Mouse (Mus musculus) midbrain, embryonic 10.5 days (tissue): ENCODE results near the gene Slc20a1. TPM values are rescaled to one million over a fixed set of nuclear protein-coding genes. Genes with fewer than 3 reads are reported as not detected.

Source experiments
- DNase-seq: peaks from one replicate; pipeline ENCODE4 v3.0.0-alpha.2; 2017; ENCODE audit warnings: low spot score
- H3K27ac ChIP-seq: fragments of 300-500 bp; sonication (generic); replicated peaks from 2 replicates; pipeline ENCODE4 v1.5.1; 2016; ENCODE audit warnings: mild to moderate bottlenecking
- H3K27me3 ChIP-seq: fragments of 300-500 bp; sonication (generic); 2 replicates; pipeline ENCODE4 v1.6.1; 2016; ENCODE audit warnings: low read depth, mild to moderate bottlenecking; ENCODE audit not compliant: poor library complexity, severe bottlenecking
- H3K36me3 ChIP-seq: fragments of 300-500 bp; sonication (generic); 2 replicates; pipeline ENCODE4 v1.6.1; 2016; ENCODE audit warnings: mild to moderate bottlenecking, moderate library complexity
- H3K4me1 ChIP-seq: fragments of 300-500 bp; sonication (generic); 2 replicates; pipeline ENCODE4 v1.6.1; 2016
- H3K4me3 ChIP-seq: fragments of 300-500 bp; sonication (generic); 2 replicates; pipeline ENCODE4 v1.5.1; 2016; ENCODE audit warnings: mild to moderate bottlenecking, moderate library complexity
- H3K9me3 ChIP-seq: fragments of 300-500 bp; sonication (generic); replicated peaks from 2 replicates; pipeline ENCODE4 v1.6.1; 2016; ENCODE audit warnings: mild to moderate bottlenecking
- WGBS: fragments of 180-500 bp; shearing (Covaris S2); methylation state at CpG from one replicate; pipeline ENCODE4 v1.1.7; 2016; 5-methylcytosine and 5-hydroxymethylcytosine counted together
- polyA plus RNA-seq: library from polyadenylated mRNA; unstranded; fragments of >200 nt; fragmentation: Nextera tagmentation; extraction: Ambion mirVana; gene quantifications from 2 replicates; pipeline ENCODE4 v1.2.1, GENCODE M21; 2016

Slc20a1 gene
- polyA plus RNA-seq, 1 experiment from 2014 or later, result 55.6 TPM

DNA sequence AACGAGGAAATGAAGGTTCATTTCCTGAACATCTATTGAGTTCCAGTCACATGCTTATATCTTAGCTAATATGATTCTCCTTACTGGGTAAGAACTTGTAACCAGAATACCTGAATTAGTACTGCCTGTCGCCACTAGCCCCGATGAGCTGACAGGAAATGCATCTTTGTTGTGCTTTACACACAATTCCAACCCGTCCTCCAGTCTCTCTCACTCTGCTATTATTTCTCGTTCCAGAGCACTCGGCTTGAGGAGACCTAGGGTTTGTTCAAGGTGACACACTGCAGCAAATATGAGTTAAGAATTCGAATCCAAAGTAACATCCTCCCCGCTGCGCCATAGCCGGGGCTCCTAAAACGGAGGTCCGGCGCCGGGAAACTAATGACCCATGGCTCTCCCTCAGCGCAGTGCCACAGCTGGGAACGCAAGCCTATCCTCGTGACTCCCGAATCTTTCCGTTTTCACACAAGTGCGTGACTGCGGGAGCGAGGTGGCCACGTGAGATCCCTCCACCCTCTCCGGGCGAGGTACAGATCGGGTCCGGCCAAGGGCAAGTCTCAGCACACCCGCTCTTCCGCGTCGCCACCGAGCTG lies 625 bp upstream of the Slc20a1 start:
- Histone ChIP-seq H3K36me3 (peaks cover 31% of the 10 kb centered on the region), H3K9me3 (no peaks in the 10 kb centered on the region), H3K4me3 (peak overlapping the region; percentile 96), H3K4me1 (peaks cover 33% of the 10 kb centered on the region), H3K27me3 (no peaks in the 10 kb centered on the region), H3K27ac (peak overlapping the region; percentile 99)
- WGBS, result 2% methylated on average over 32 of the region's 32 CpGs
- no peak for DNase-seq

DNA sequence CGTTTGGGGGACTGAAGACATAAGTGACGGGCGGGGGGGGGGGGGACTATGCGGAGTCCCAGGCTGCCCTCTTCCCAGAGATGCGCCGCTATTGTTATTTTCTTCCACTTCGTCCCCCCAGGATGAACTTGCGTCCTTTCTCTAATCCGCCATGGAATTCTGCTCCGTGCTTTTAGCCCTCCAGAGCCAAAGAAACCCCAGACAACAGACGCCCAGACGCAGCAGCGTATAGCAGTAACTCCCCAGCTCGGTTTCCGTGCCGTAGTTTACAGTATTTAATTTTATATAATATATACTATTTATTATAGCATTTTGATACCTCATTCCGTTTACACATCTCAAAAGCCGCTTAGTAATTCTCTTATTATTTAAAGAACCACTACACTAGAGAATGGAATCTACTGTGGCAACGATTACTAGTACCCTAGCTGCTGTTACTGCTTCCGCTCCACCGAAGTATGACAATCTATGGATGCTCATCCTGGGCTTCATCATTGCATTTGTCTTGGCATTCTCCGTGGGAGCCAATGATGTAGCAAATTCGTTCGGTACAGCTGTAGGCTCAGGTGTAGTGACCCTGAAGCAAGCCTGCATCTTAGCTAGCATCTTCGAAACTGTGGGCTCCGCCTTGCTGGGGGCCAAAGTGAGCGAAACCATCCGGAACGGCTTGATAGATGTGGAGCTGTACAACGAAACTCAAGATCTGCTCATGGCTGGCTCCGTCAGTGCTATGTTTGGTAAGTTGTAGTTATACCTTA lies 943 bp downstream of the Slc20a1 start:
- H3K9me3 ChIP-seq, result no peaks in the 10 kb centered on the region
- peaks cover 47% of the 10 kb centered on the region for H3K36me3 ChIP-seq
- H3K27me3 ChIP-seq, result no peaks in the 10 kb centered on the region
- peak; percentile 27 for DNase-seq
- WGBS, result 30% methylated on average over 29 of the region's 31 CpGs
- peak overlapping the region; percentile 96 for H3K4me3 ChIP-seq
- peaks cover 33% of the 10 kb centered on the region for H3K4me1 ChIP-seq
- peak overlapping the region; percentile 99 for H3K27ac ChIP-seq

DNA sequence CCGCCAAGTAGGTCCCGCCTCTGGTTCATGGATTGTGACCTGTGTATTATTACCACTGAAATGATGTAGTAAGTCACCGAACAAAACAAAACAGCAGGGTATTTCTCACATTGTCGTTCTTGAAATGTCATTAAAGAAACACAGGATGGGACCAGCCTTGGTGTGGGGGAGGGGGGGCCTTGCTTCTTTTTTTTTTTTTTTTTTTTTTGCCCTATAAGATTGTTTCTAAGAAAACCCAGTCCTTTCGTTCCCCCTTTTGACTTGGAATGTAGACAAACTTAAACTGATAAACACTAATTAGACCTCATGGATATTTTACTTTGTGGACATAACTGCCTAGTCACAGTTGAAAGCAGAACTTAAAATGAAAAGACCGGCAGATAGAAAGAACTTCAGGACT lies 6.4 kb downstream of the Slc20a1 start:
- Histone ChIP-seq H3K27me3 (no peaks in the 10 kb centered on the region), H3K27ac (no peak overlapping the region), H3K4me1 (peaks cover 17% of the 10 kb centered on the region), H3K9me3 (no peaks in the 10 kb centered on the region), H3K4me3 (no peak overlapping the region), H3K36me3 (peaks cover 100% of the 10 kb centered on the region)
- DNase-seq, result no peak
- WGBS, result 88% methylated on average over 6 of the region's 6 CpGs

DNA sequence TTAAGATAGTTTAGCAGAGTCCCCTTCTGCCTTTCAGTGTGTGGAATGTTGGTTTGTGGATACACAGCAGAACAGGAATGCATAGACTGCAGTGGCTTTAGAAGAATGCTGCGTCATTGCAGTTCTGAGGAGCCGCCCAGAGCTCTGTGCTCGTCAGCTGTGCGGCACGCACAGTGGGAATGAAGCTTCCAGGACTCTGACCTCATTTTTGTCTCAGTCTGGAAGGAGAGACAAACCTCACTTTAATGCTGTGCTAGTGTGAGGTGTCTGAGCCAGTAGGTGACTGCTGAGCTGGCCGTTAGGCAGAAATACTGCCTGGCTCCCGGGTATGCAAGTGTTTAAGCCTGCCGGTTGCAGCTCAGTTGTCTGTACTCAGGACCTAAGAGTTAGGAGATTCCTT lies 8.3 kb downstream of the Slc20a1 start:
- H3K4me3 ChIP-seq, result no peak overlapping the region
- peaks cover 100% of the 10 kb centered on the region for H3K36me3 ChIP-seq
- no peaks in the 10 kb centered on the region for H3K4me1 ChIP-seq
- H3K27ac ChIP-seq, result no peak overlapping the region
- no peak for DNase-seq
- no peaks in the 10 kb centered on the region for H3K9me3 ChIP-seq
- H3K27me3 ChIP-seq, result no peaks in the 10 kb centered on the region
- WGBS, result 87% methylated on average over 8 of the region's 8 CpGs

DNA sequence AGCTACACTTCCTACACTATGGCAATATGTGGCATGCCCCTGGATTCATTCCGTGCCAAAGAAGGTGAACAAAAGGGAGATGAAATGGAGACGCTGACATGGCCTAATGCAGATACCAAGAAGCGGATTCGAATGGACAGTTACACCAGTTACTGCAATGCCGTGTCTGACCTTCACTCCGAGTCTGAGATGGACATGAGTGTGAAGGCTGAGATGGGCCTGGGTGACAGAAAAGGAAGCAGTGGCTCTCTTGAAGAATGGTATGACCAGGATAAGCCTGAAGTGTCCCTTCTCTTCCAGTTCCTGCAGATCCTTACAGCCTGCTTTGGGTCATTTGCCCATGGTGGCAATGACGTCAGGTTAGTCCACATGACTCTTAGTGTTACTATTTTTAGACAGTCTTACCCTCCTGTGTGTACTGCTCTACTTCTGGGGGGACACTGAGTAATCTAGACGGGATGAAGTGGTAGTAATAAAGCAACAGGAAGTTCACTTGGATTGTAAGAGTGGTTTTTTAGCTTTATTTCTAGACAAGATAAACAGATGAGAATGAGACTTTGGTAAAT lies 9.7 kb downstream of the Slc20a1 start:
- no peaks in the 10 kb centered on the region for H3K9me3 ChIP-seq
- H3K36me3 ChIP-seq, result peaks cover 94% of the 10 kb centered on the region
- H3K4me3 ChIP-seq, result no peak overlapping the region
- 95% methylated on average over 8 of the region's 8 CpGs for WGBS
- H3K27ac ChIP-seq, result no peak overlapping the region
- DNase-seq, result no peak
- no peaks in the 10 kb centered on the region for H3K27me3 ChIP-seq
- H3K4me1 ChIP-seq, result no peaks in the 10 kb centered on the region

DNA sequence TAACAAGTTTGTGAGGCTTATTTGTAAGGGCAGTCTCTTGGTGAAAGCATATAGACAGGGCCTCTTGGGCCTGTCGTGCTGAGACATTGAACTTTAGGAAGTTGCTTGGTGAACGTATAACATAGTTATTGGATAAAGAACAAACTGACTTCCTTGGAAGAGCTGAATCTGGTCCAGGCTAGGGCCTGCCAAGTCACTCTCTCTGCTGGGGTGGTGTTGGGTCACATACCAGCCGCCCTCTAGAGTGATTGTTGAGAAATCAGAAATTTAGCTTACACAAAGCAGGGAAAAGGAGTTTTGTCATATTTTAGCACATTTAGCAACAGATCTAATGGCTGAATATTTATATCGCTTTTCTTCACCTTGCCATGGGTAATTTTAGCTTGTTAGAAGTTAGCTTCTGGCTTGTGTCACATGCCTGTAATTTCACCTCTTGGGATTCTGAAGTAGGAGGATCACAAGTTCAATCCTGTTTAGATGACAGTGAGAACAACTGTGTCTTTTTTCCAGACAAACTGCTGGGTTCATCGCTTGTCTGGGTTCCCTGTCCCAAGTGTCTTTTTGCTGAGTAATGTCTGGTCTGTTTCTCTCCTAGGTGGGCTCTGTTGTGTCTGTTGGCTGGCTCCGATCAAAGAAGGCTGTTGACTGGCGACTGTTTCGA lies 11.7 kb downstream of the Slc20a1 start:
- Histone ChIP-seq H3K4me1 (no peaks in the 10 kb centered on the region), H3K36me3 (peaks cover 81% of the 10 kb centered on the region), H3K9me3 (no peaks in the 10 kb centered on the region), H3K4me3 (no peak overlapping the region), H3K27ac (no peak overlapping the region), H3K27me3 (no peaks in the 10 kb centered on the region)
- no peak for DNase-seq
- 94% methylated on average over 8 of the region's 8 CpGs for WGBS

DNA sequence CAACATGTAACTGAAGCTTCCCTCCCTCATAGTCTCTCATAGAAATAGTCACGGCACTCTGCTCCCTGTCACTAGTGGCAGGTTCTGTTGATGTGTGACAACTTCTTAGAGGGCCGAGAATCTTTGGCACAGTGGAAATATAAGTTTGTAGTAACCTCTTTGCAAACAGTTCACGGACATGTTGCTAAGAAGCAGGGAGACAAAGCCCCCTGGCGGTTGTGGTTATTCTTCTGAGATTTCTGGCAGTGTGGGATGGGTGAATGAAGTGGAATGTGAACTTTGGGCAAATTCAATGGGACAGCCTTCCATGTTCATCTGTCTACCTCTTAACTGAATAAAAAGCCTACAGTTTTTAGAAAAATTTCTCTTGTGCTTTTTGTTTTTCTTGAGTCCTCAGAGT lies 12.7 kb downstream of the Slc20a1 start:
- Histone ChIP-seq H3K4me1 (no peaks in the 10 kb centered on the region), H3K27me3 (no peaks in the 10 kb centered on the region), H3K9me3 (no peaks in the 10 kb centered on the region), H3K4me3 (no peak overlapping the region), H3K27ac (no peak overlapping the region), H3K36me3 (peaks cover 70% of the 10 kb centered on the region)
- 87% methylated on average over 4 of the region's 4 CpGs for WGBS
- no peak for DNase-seq

DNA sequence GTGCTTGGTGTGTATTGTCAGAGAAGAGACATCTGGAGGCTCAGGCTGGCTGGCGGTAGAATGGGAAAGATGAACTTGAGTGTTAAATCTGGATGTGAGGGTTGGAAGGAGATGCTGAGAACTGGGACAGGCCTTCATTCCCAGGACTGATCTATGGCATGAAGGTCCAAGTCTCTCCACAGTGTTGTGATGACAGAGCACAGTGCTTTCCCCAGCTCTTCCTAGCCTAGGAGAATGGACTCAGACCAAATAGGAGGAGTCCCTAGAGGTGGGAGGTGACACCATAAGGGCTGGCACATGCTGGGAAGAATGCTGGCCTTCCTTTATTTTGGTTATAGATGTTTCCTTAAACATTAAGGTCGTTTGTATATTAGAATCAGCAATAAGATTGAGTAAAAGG lies 13.4 kb downstream of the Slc20a1 start:
- Histone ChIP-seq H3K4me1 (no peaks in the 10 kb centered on the region), H3K27ac (no peak overlapping the region), H3K4me3 (no peak overlapping the region), H3K27me3 (no peaks in the 10 kb centered on the region), H3K36me3 (peaks cover 63% of the 10 kb centered on the region), H3K9me3 (no peaks in the 10 kb centered on the region)
- 83% methylated on average over 2 of the region's 2 CpGs for WGBS
- no peak for DNase-seq

DNA sequence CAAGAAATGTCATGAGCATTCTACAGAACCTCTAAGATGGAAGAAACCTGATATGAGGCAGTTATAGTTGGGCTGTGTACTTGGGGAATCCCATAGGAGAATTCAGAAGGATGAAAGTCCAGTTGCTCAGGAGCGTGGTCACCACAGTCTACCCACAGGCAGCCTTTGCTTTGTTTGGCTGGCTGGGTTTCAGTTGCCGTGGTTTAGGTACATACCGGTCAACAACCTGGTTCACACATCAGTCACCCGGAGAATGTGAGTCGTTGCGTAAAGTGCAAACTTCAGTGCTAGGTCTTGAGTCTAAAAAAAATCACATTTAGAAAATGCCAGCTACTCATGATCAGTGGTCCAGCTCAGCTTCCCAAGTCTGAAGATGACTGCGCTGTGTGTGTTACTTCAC lies 14.0 kb downstream of the Slc20a1 start:
- H3K9me3 ChIP-seq, result no peaks in the 10 kb centered on the region
- H3K27me3 ChIP-seq, result no peaks in the 10 kb centered on the region
- H3K36me3 ChIP-seq, result peaks cover 57% of the 10 kb centered on the region
- no peak overlapping the region for H3K4me3 ChIP-seq
- no peak for DNase-seq
- H3K27ac ChIP-seq, result no peak overlapping the region
- 92% methylated on average over 7 of the region's 7 CpGs for WGBS
- no peaks in the 10 kb centered on the region for H3K4me1 ChIP-seq

DNA sequence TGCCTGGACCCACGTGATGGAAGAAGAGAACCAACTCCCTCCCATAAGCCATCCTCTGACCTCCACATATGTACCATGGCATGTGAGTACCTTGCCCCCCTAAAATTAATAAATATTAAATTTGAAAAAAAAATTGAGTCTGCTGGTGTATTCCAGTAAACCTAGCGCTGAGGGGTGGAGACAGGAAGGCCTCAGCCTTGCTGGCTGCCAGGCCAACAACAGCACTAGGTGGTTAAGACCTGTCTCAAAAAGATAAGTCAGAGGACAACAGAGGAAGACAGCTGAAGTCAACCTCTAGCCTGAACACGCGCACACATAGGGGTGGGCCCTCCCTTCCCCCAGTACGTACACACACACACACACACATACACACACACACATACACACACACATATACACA lies 16.2 kb downstream of the Slc20a1 start:
- Histone ChIP-seq H3K27me3 (no peaks in the 10 kb centered on the region), H3K4me3 (no peak overlapping the region), H3K36me3 (peaks cover 35% of the 10 kb centered on the region), H3K4me1 (no peaks in the 10 kb centered on the region), H3K27ac (no peak overlapping the region), H3K9me3 (no peaks in the 10 kb centered on the region)
- WGBS, result 96% methylated on average over 5 of the region's 5 CpGs
- no peak for DNase-seq

DNA sequence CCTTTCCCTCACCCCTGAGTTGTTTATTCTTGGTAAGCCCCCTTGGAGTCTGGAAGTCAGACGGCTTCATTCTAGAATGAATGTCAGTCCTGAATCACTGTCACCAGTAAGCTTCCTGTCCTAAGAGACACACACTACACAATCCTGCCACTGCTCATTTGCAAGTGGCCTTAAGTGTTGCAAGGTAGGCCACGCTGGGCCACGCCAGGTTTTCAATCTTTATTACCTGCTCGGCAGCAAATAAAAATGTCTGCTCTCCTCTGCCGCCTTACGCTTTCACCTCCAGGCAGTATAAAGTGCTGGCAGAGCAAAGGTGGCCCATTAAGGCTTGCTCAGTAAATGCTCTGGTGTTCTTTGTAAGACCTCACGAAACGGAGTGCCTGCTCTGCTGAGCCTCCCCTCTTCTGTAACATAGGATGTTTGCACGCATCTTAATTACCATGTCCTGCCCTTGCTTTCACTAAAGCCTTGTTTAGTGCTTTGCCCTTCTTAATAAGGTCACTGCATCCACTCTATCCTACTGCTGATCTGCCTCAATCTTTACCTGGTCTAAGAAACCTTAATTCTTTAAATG lies 19.1 kb downstream of the Slc20a1 start:
- no peak overlapping the region for H3K27ac ChIP-seq

DNA sequence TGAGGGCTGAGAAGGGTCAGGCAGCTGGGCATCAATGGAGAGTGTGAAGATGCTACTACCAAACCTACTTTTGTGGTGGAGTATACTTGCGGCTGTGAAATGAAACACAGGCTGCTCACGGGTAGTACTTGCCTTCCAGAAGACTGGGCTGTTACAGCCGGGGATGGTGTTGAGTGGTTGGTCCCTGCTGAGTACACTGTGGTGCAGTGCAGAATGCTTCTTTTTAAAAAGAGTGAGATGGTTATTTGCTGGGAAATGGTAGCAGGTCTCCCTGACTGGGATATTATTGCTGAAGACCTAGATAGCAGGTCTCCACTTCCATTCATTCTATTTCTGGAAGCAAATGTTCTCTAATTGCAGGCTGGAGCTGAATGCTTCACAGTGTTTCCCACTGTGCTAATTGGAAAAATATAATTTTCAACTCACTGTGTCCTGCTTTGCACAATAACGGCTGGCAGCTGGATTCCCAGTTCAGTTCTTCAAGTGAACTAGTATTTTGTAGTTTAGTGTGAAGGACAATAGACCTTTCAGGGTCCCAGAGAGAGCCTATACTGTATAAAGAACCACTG lies 20.1 kb downstream of the Slc20a1 start:
- no peak for DNase-seq
- WGBS, result 90% methylated on average over 4 of the region's 4 CpGs
- Histone ChIP-seq H3K27ac (no peak overlapping the region), H3K36me3 (0 out of 2 replicates have a peak, but pooled peaks cover 6% of the 10 kb centered on the region), H3K4me1 (no peaks in the 10 kb centered on the region), H3K27me3 (no peaks in the 10 kb centered on the region), H3K9me3 (no peaks in the 10 kb centered on the region), H3K4me3 (no peak overlapping the region)

More for the DNA sequence above, 19.1 kb downstream of the Slc20a1 start:
- no peak overlapping the region for H3K4me3 ChIP-seq
- no peaks in the 10 kb centered on the region for H3K4me1 ChIP-seq
- WGBS, result 80% methylated on average over 9 of the region's 9 CpGs
- H3K36me3 ChIP-seq, result 0 out of 2 replicates have a peak, but pooled peaks cover 6% of the 10 kb centered on the region
- H3K27me3 ChIP-seq, result no peaks in the 10 kb centered on the region
- DNase-seq, result no peak
- H3K9me3 ChIP-seq, result no peaks in the 10 kb centered on the region
